Mouse (Mus musculus) embryonic facial prominence, embryonic 14.5 days (tissue): ENCODE results near the gene Khdc1c. TPM values are rescaled to one million over a fixed set of nuclear protein-coding genes. Genes with fewer than 3 reads are reported as not detected.
A peak's percentile ranks its signal among the peaks of the same experiment; 100 is the strongest.
"Not testable (repeated sequence)": the region's sequence is repeated elsewhere in the genome, so short reads cannot be mapped to it uniquely, and the experiment has no call there.

Source experiments
- ATAC-seq: fragments of 200-750 bp; cut with Nextera tagmentation; 2 replicates; pipeline ENCODE4 v1.8.0; 2017; ENCODE audit warnings: low read depth, moderate number of reproducible peaks, moderate TSS enrichment
- DNase-seq: peaks from one replicate; pipeline ENCODE4 v3.0.0-alpha.2; 2015; ENCODE audit warnings: low spot score
- H3K27ac ChIP-seq: fragments of 300-500 bp; sonication (generic); replicated peaks from 2 replicates; pipeline ENCODE4 v1.5.1; 2014; ENCODE audit warnings: low read depth, mild to moderate bottlenecking, low read length, moderate library complexity
- H3K27me3 ChIP-seq: fragments of 300-500 bp; sonication (generic); replicated peaks from 2 replicates; pipeline ENCODE4 v1.6.1; 2014; ENCODE audit warnings: low read length; ENCODE audit not compliant: control insufficient read depth, insufficient read depth
- H3K36me3 ChIP-seq: fragments of 300-500 bp; sonication (generic); 2 replicates; pipeline ENCODE4 v1.6.1; 2014; ENCODE audit warnings: low read length, mixed read lengths; ENCODE audit not compliant: control insufficient read depth, insufficient read depth
- H3K4me1 ChIP-seq: fragments of 300-500 bp; sonication (generic); 2 replicates; pipeline ENCODE4 v1.6.1; 2014; ENCODE audit warnings: antibody characterized with exemption, low read length; ENCODE audit not compliant: control insufficient read depth, insufficient read depth
- H3K4me2 ChIP-seq: fragments of 300-500 bp; sonication (generic); 2 replicates; pipeline ENCODE4 v1.6.1; 2014; ENCODE audit warnings: low read depth, mild to moderate bottlenecking, low read length, moderate library complexity, mixed read lengths
- H3K4me3 ChIP-seq: fragments of 300-500 bp; sonication (generic); 2 replicates; pipeline ENCODE4 v1.5.1; 2014; ENCODE audit warnings: low read depth, mild to moderate bottlenecking, low read length
- H3K9ac ChIP-seq: fragments of 300-500 bp; sonication (generic); 2 replicates; pipeline ENCODE4 v1.6.1; 2014; ENCODE audit warnings: low read depth, mild to moderate bottlenecking, low read length, moderate library complexity, mixed read lengths
- H3K9me3 ChIP-seq: fragments of 300-500 bp; sonication (generic); 2 replicates; pipeline ENCODE4 v1.6.1; 2016; ENCODE audit warnings: low read length; ENCODE audit not compliant: control insufficient read depth
- WGBS: fragments of 180-500 bp; shearing (Covaris S2); extraction: QIAGEN DNeasy Blood & Tissue Kit; methylation state at CpG from one replicate; pipeline ENCODE4 v1.1.7; 2014; 5-methylcytosine and 5-hydroxymethylcytosine counted together
- polyA plus RNA-seq: library from polyadenylated mRNA; unstranded; fragments of >200 nt; fragmentation: Nextera tagmentation; extraction: Ambion mirVana; gene quantifications from 2 replicates; pipeline ENCODE4 v1.2.1, GENCODE M21; 2014

Khdc1c gene
- polyA plus RNA-seq, 1 experiment from 2014 or later: not detected

DNA sequence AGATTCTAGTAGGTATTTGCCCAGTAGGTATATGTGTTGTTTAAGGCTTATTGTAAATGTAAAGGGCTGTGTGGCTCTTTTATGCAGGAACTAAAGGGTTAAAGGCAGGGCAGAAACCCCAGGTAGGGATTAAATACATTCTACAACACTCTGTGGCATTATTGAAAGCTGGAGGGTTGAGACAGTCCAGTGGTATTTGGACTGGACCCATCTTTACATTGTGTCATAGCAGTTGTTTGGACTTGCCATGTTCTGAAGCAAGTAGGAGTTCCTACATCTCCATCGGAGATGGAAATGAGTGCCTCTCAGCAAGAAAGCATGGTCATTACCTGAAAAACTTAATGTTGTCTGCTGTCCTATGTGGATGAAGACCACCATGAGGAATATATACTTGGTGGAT, 27.4 kb upstream of the Khdc1c start:
- Histone ChIP-seq H3K27ac (no peak overlapping the region), H3K4me3 (no peak overlapping the region), H3K27me3 (no peaks in the 10 kb centered on the region), H3K36me3 (no peaks in the 10 kb centered on the region), H3K4me2 (no peak overlapping the region), H3K9ac (no peak overlapping the region), H3K9me3 (no peaks in the 10 kb centered on the region; the same call in 1 of the 2 replicates), H3K4me1 (no peaks in the 10 kb centered on the region)
- ATAC-seq: no peak
- 95% methylated on average over 1 of the region's 1 CpGs for WGBS
- DNase-seq: no peak

DNA sequence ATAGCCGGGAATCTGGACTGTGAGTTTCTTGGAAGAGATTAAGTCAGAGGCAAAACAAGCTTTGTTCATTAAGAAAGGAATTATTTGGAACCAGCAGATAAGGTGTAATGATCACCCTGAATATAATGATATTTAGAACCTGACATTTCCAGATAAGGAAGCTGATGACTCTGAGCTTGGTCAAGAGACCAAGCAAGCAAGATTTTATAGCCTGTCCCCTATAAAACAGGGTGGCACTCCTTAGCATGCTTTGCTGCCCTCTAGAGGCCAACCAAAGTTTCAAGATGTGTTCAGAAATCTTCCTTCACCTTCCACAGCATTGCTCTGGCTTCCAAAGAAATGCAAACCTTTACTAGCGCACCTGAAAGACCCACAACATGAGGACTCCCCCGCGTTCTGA, 23.9 kb upstream of the Khdc1c start:
- WGBS: 62% methylated on average over 4 of the region's 4 CpGs
- no peak overlapping the region for H3K4me3 ChIP-seq
- H3K4me1 ChIP-seq: no peaks in the 10 kb centered on the region
- no peaks in the 10 kb centered on the region for H3K36me3 ChIP-seq
- no peak overlapping the region for H3K27ac ChIP-seq
- no peaks in the 10 kb centered on the region for H3K27me3 ChIP-seq
- ATAC-seq: no peak
- H3K9ac ChIP-seq: no peak overlapping the region
- no peaks in the 10 kb centered on the region for H3K9me3 ChIP-seq
- no peak overlapping the region for H3K4me2 ChIP-seq
- DNase-seq: peak; percentile 52

DNA sequence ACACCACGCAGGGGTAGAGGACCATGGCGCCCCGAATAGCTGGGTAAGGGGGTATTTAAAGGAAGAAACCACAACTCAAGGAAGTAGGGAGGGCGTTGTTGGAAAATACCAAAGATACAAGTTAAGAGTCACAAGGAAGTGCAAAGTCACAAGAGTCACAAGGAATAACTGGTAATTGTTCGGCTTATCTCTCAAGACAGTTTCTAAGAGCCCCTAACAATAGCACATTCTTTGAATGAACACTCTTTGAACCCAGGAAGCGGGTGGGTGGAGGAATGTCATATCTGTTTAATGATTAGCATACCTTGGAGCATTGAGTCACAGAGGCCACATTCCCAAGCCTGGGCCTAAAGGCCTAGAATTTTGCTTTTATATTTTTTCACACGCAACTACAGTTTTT, 23.4 kb upstream of the Khdc1c start:
- 89% methylated on average over 7 of the region's 7 CpGs for WGBS

DNA sequence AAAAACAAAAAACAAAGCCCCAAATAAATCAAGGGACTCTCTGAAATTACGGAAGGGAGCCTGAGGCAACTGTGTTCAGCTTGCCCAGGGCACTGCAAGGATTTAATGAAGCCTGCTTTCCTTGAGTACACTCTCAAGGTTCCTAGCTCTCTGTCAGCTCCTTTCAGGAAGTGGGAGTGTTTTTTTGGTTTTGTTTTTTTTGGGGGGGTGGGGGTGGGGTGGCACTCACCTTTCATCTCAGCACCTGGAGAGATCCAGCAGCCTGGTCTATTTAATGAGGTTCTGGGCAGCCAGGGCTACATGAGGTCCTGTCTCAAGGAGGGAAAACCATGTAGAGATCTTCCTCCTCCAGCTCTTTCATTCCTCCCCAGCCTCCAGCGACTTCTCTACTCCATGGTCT, 18.8 kb upstream of the Khdc1c start, which contains the start of gene Khdc1a:
Gene Khdc1a, plus strand, starts transcription at position 301 of the 400 bp plus-strand sequence.
- ATAC-seq (no peak), DNase-seq (no peak)
- no peaks in the 10 kb centered on the region for H3K36me3 ChIP-seq
- no peaks in the 10 kb centered on the region for H3K4me1 ChIP-seq
- no peak within 1 kb of the TSS for H3K4me2 ChIP-seq
- no peak within 1 kb of the TSS for H3K27ac ChIP-seq
- H3K9ac ChIP-seq: no peak within 1 kb of the TSS
- no peaks in the 10 kb centered on the region for H3K9me3 ChIP-seq
- no peak within 1 kb of the TSS for H3K4me3 ChIP-seq
- 76% methylated on average over 2 of the region's 2 CpGs for WGBS
- H3K27me3 ChIP-seq: no peaks in the 10 kb centered on the region

More for the DNA sequence above, 23.4 kb upstream of the Khdc1c start:
- not testable (repeated sequence) for H3K4me1 ChIP-seq, H3K36me3 ChIP-seq, H3K4me2 ChIP-seq, H3K9me3 ChIP-seq, H3K4me3 ChIP-seq, H3K27me3 ChIP-seq, ATAC-seq, DNase-seq, H3K9ac ChIP-seq, H3K27ac ChIP-seq

DNA sequence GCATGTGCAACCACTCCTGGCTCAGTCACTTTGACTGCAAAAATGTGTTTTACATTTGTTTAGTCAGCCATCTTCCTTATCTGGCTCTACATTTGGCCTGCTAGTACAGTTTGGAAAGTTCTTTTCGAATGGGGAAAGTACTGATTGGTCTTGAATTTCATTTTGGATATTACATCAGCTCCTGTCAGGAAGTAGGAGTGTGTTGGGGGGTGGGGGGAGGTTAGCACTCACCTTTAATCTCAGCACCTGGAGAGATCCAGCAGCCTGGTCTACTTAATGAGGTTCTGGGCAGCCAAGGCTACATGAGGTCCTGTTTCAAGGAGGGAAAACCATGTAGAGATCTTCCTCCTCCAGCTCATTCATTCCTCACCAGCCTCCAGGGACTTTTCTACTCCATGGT, 15.1 kb downstream of the Khdc1c start, which contains the start of gene Khdc1b:
Gene Khdc1b, plus strand, starts transcription at position 301 of the 400 bp plus-strand sequence.
- Histone ChIP-seq H3K9me3 (no peaks in the 10 kb centered on the region), H3K4me1 (no peaks in the 10 kb centered on the region), H3K36me3 (no peaks in the 10 kb centered on the region), H3K4me2 (no peak within 1 kb of the TSS), H3K27me3 (no peaks in the 10 kb centered on the region), H3K4me3 (no peak within 1 kb of the TSS), H3K27ac (no peak within 1 kb of the TSS), H3K9ac (no peak within 1 kb of the TSS)
- DNase-seq (no peak), ATAC-seq (no peak)
- WGBS: 74% methylated on average over 1 of the region's 1 CpGs

DNA sequence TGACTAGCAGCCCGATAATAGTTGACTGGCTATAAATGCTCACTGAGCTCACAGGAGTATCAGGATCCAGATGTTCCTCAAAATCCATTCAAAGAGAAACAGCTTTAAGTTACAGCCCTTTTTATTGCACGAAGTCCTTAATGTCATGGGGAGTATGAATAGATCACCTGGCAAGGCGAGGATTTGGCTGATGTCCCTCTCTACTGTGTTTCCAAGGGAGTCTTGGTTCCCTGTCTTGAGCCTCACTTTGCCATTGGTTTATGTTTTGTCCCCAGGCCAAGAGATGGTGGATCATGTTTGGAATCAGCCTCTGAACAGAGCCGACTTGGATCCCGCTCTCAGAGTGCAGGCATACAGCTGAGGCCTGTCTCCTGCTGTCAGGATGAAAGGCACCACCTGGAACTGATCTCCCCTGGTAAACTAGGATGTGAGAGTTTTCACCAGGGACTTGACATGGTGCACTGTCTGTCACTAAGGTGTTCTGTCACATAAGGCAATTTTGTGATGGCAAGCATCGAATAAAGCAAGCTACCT, 23.1 kb downstream of the Khdc1c start:
- Histone ChIP-seq H3K4me2 (no peak overlapping the region), H3K9ac (no peak overlapping the region), H3K4me1 (no peaks in the 10 kb centered on the region), H3K27ac (no peak overlapping the region), H3K4me3 (no peak overlapping the region), H3K9me3 (no peaks in the 10 kb centered on the region), H3K27me3 (no peaks in the 10 kb centered on the region), H3K36me3 (no peaks in the 10 kb centered on the region)
- DNase-seq: no peak
- no peak for ATAC-seq
- WGBS: 67% methylated on average over 6 of the region's 6 CpGs

DNA sequence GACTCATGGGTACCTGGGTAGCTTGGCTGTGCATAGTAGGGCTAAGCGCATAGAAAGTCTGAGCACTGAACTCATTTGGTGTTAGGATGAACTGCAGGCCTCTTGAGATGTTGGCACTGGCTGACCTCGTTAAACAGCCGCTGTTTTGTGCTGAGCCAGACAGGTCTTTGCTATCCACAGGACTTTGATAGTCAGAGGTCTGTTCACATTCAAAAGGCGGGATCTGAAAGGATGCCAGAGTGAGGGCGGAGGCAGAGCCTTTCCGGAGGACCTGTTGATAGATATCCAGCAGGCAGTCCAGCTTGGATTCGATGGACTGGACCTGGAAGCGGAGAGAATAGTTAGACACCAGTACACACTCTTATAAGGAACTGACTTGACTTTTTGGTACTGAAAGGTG, 34.7 kb downstream of the Khdc1c start:
- H3K36me3 ChIP-seq: no peaks in the 10 kb centered on the region
- no peak overlapping the region for H3K27ac ChIP-seq
- H3K9me3 ChIP-seq: no peaks in the 10 kb centered on the region
- H3K4me2 ChIP-seq: no peak overlapping the region
- no peaks in the 10 kb centered on the region for H3K4me1 ChIP-seq
- ATAC-seq (no peak), DNase-seq (no peak)
- no peak overlapping the region for H3K9ac ChIP-seq
- no peak overlapping the region for H3K4me3 ChIP-seq
- no peaks in the 10 kb centered on the region for H3K27me3 ChIP-seq
- WGBS: 80% methylated on average over 8 of the region's 8 CpGs

DNA sequence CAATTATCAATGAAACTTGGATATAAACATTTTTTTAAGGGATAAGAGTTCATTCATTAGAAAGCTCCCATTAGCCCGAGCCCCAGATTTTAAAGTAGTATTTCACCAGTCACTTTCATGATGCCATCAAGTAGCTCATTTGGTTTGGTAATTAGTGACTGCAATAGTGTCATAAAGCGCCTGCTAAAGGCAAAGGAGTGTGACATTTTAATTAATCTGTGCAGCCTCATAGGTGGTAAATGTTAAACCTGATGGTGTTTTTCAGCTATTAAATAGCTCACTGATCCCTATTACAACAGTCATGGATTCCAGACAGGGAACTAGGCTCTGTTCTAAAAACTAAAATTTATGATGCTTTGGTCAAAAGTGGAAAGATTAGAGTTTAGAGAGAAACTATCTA, 39.1 kb downstream of the Khdc1c start:
- H3K4me1 ChIP-seq: no peaks in the 10 kb centered on the region
- no peaks in the 10 kb centered on the region for H3K36me3 ChIP-seq
- H3K9me3 ChIP-seq: no peaks in the 10 kb centered on the region
- no peak overlapping the region for H3K27ac ChIP-seq
- no peaks in the 10 kb centered on the region for H3K27me3 ChIP-seq
- DNase-seq (no peak), ATAC-seq (no peak)
- no peak overlapping the region for H3K4me3 ChIP-seq
- 76% methylated on average over 2 of the region's 2 CpGs for WGBS
- H3K9ac ChIP-seq: no peak overlapping the region
- H3K4me2 ChIP-seq: no peak overlapping the region
